Mouse (Mus musculus): ENCODE data around the gene Ccdc163.
"Not testable (repeated sequence)": the region's sequence is repeated elsewhere in the genome, so short reads cannot be mapped to it uniquely, and the experiment has no call there.

Ccdc163 gene

GRCm38 (mm10) chr4:116708201-116708764, at the start of gene Ccdc163, which contains the start of gene Mmachc:
Gene Ccdc163 (plus strand): TSS chr4:116708509.
Gene Mmachc (minus strand): TSS chr4:116708406.
- DNase-seq, result peak; percentile 87 to 90

- no peak for DNase-seq
Measured at GRCm38 (mm10) chr4:116659474-116659873, 48.8 kb upstream of the Ccdc163 start.

GRCm38 (mm10) chr4:116659916-116660315, 48.4 kb upstream of the Ccdc163 start:
- not testable (repeated sequence) for DNase-seq

GRCm38 (mm10) chr4:116660829-116661228, 47.5 kb upstream of the Ccdc163 start:
- DNase-seq, result no peak

GRCm38 (mm10) chr4:116661998-116662397, 46.3 kb upstream of the Ccdc163 start:
- no peak for DNase-seq

- no peak for DNase-seq
Measured at GRCm38 (mm10) chr4:116666625-116667024, 41.7 kb upstream of the Ccdc163 start.

- no peak for DNase-seq
Measured at GRCm38 (mm10) chr4:116668145-116668544, 40.2 kb upstream of the Ccdc163 start.

GRCm38 (mm10) chr4:116669291-116669690, 39.0 kb upstream of the Ccdc163 start:
- DNase-seq, result no peak

- no peak for DNase-seq
Measured at GRCm38 (mm10) chr4:116672785-116673184, 35.5 kb upstream of the Ccdc163 start.

- DNase-seq, result not testable (repeated sequence)
Measured at GRCm38 (mm10) chr4:116674761-116675160, 33.5 kb upstream of the Ccdc163 start.

- no peak for DNase-seq
Measured at GRCm38 (mm10) chr4:116676027-116676426, 32.3 kb upstream of the Ccdc163 start.

- DNase-seq, result no peak
Measured at GRCm38 (mm10) chr4:116677808-116678207, 30.5 kb upstream of the Ccdc163 start.

GRCm38 (mm10) chr4:116679141-116679540, 29.2 kb upstream of the Ccdc163 start:
- no peak for DNase-seq

GRCm38 (mm10) chr4:116680521-116680920, 27.8 kb upstream of the Ccdc163 start:
- not testable (repeated sequence) for DNase-seq

GRCm38 (mm10) chr4:116683957-116684356, 24.4 kb upstream of the Ccdc163 start:
- DNase-seq, result no peak

GRCm38 (mm10) chr4:116684665-116685064, 23.6 kb upstream of the Ccdc163 start:
- DNase-seq, result no peak

- DNase-seq, result peak; percentile 89 to 90
Measured at GRCm38 (mm10) chr4:116685402-116686061, 22.8 kb upstream of the Ccdc163 start, which contains the start of gene Prdx1. Gene Prdx1 (plus strand): TSS chr4:116685544.

- DNase-seq, result no peak
Measured at GRCm38 (mm10) chr4:116687041-116687440, 21.3 kb upstream of the Ccdc163 start.

- DNase-seq, result no peak
Measured at GRCm38 (mm10) chr4:116689309-116689876, 18.9 kb upstream of the Ccdc163 start.

- DNase-seq, result no peak
Measured at GRCm38 (mm10) chr4:116692146-116692545, 16.2 kb upstream of the Ccdc163 start.

- no peak for DNase-seq
Measured at GRCm38 (mm10) chr4:116693785-116694184, 14.5 kb upstream of the Ccdc163 start.

- DNase-seq, result no peak
Measured at GRCm38 (mm10) chr4:116698693-116699342, 9.5 kb upstream of the Ccdc163 start.

GRCm38 (mm10) chr4:116700964-116701363, 7.3 kb upstream of the Ccdc163 start:
- DNase-seq, result no peak

GRCm38 (mm10) chr4:116703804-116704203, 4.5 kb upstream of the Ccdc163 start:
- peak; percentile 64 to 70 for DNase-seq

Measured in cerebellum, postnatal 36 days (tissue).